Mouse (Mus musculus) liver, embryonic 16.5 days (tissue): ENCODE data around the gene Cnn1. TPM values are rescaled to one million over a fixed set of nuclear protein-coding genes. Genes with fewer than 3 reads are reported as not detected.

Experiments used
- ATAC-seq: fragments of 200-750 bp; cut with Nextera tagmentation; 2 replicates; pipeline ENCODE4 v1.8.0; 2017; ENCODE audit warnings: low read depth, mild to moderate bottlenecking, moderate number of reproducible peaks, moderate library complexity
- H3K27ac ChIP-seq: fragments of 300-500 bp; sonication (generic); 2 replicates; pipeline ENCODE4 v1.5.1; 2014; ENCODE audit warnings: mild to moderate bottlenecking, low read length
- H3K27me3 ChIP-seq: fragments of 300-500 bp; sonication (generic); 2 replicates; pipeline ENCODE4 v1.6.1; 2014; ENCODE audit warnings: low read depth, low read length, mixed read lengths; ENCODE audit not compliant: control insufficient read depth, insufficient read depth
- H3K36me3 ChIP-seq: fragments of 300-500 bp; sonication (generic); 2 replicates; pipeline ENCODE4 v1.6.1; 2014; ENCODE audit warnings: mild to moderate bottlenecking; ENCODE audit not compliant: control insufficient read depth, insufficient read depth
- H3K4me1 ChIP-seq: fragments of 300-500 bp; sonication (generic); 2 replicates; pipeline ENCODE4 v1.6.1; 2014; ENCODE audit warnings: low read depth, low read length, mixed read lengths; ENCODE audit not compliant: control insufficient read depth
- H3K4me2 ChIP-seq: fragments of 300-500 bp; sonication (generic); 2 replicates; pipeline ENCODE4 v1.6.1; 2014; ENCODE audit warnings: low read depth, low read length, mixed read lengths
- H3K4me3 ChIP-seq: fragments of 300-500 bp; sonication (generic); 2 replicates; pipeline ENCODE4 v1.5.1; 2014; ENCODE audit warnings: low read depth, mild to moderate bottlenecking, low read length
- H3K9ac ChIP-seq: fragments of 300-500 bp; sonication (generic); 2 replicates; pipeline ENCODE4 v1.6.1; 2014; ENCODE audit warnings: low read depth, low read length
- H3K9me3 ChIP-seq: fragments of 300-500 bp; sonication (generic); replicated peaks from 2 replicates; pipeline ENCODE4 v1.6.1; 2016; ENCODE audit warnings: low read length; ENCODE audit not compliant: control insufficient read depth
- WGBS: fragments of 180-500 bp; shearing (Covaris S2); extraction: QIAGEN DNeasy Blood & Tissue Kit; methylation state at CpG from one replicate; pipeline ENCODE4 v1.1.7; 2014; ENCODE audit not compliant: insufficient replicate concordance; 5-methylcytosine and 5-hydroxymethylcytosine counted together
- polyA plus RNA-seq: library from polyadenylated mRNA; unstranded; fragments of >200 nt; fragmentation: Nextera tagmentation; extraction: Ambion mirVana; gene quantifications from 2 replicates; pipeline ENCODE4 v1.2.1, GENCODE M21; 2015

Gene Cnn1
- polyA plus RNA-seq, 1 experiment from 2014 or later = 1.8 TPM

GRCm38 (mm10) chr9:22116740-22117426 is 17.9 kb downstream of the Cnn1 start, which contains the start of gene Elof1:
TSS of gene Elof1 (minus strand) at chr9:22117172.
- peak; percentile 91 for ATAC-seq
- Histone ChIP-seq H3K9ac (peak within 1 kb of the TSS; percentile 90), H3K9me3 (no peaks in the 10 kb centered on the region), H3K4me1 (peaks cover 41% of the 10 kb centered on the region), H3K4me3 (peak within 1 kb of the TSS; percentile 92), H3K4me2 (peak within 1 kb of the TSS; percentile 91), H3K27me3 (no peaks in the 10 kb centered on the region), H3K36me3 (peaks cover 16% of the 10 kb centered on the region), H3K27ac (peak within 1 kb of the TSS; percentile 80)
- WGBS = under 1% methylated on average over 48 of the region's 52 CpGs

- Histone ChIP-seq H3K9ac (peak overlapping the region; percentile 55), H3K27ac (peak overlapping the region; percentile 70), H3K4me2 (peak overlapping the region; percentile 91), H3K4me3 (peak overlapping the region; percentile 92), H3K4me1 (peaks cover 52% of the 10 kb centered on the region), H3K9me3 (no peaks in the 10 kb centered on the region), H3K36me3 (peaks cover 7% of the 10 kb centered on the region), H3K27me3 (no peaks in the 10 kb centered on the region)
- no peak for ATAC-seq
- WGBS = 30% methylated on average over 10 of the region's 10 CpGs
These were observed 18.9 kb downstream of the Cnn1 start for GRCm38 (mm10) chr9:22117754-22118456.

- no peak overlapping the region for H3K4me3 ChIP-seq
- ATAC-seq = no peak
- no peak overlapping the region for H3K9ac ChIP-seq
- H3K4me1 ChIP-seq = peaks cover 66% of the 10 kb centered on the region
- no peaks in the 10 kb centered on the region for H3K36me3 ChIP-seq
- peak overlapping the region; percentile 49 for H3K27ac ChIP-seq
- H3K4me2 ChIP-seq = no peak overlapping the region
- 77% methylated on average over 4 of the region's 4 CpGs for WGBS
- H3K9me3 ChIP-seq = no peaks in the 10 kb centered on the region
- no peaks in the 10 kb centered on the region for H3K27me3 ChIP-seq
These were observed 20.5 kb downstream of the Cnn1 start for GRCm38 (mm10) chr9:22119543-22119942.

- Histone ChIP-seq H3K9ac (peak overlapping the region; percentile 13; the same call in 1 of the 2 replicates), H3K4me1 (peaks cover 57% of the 10 kb centered on the region), H3K4me2 (peak overlapping the region; percentile 25; the same call in 1 of the 2 replicates), H3K36me3 (peaks cover 11% of the 10 kb centered on the region), H3K27ac (peak overlapping the region; percentile 69), H3K9me3 (no peaks in the 10 kb centered on the region), H3K4me3 (no peak overlapping the region), H3K27me3 (no peaks in the 10 kb centered on the region)
- peak; percentile 62 for ATAC-seq
These were observed 22.5 kb downstream of the Cnn1 start for GRCm38 (mm10) chr9:22121545-22121944.

- H3K36me3 ChIP-seq = peaks cover 16% of the 10 kb centered on the region
- H3K27ac ChIP-seq = peak overlapping the region; percentile 69
- WGBS = 64% methylated on average over 3 of the region's 3 CpGs
- no peaks in the 10 kb centered on the region for H3K9me3 ChIP-seq
- H3K4me2 ChIP-seq = peak overlapping the region; percentile 25; the same call in 1 of the 2 replicates
- ATAC-seq = no peak
- H3K9ac ChIP-seq = peak overlapping the region; percentile 13; the same call in 1 of the 2 replicates
- no peak overlapping the region for H3K4me3 ChIP-seq
- H3K4me1 ChIP-seq = peaks cover 57% of the 10 kb centered on the region
- H3K27me3 ChIP-seq = no peaks in the 10 kb centered on the region
These were observed 23.0 kb downstream of the Cnn1 start for GRCm38 (mm10) chr9:22122005-22122404.

- no peak overlapping the region for H3K4me3 ChIP-seq
- peaks cover 26% of the 10 kb centered on the region for H3K36me3 ChIP-seq
- no peak overlapping the region for H3K9ac ChIP-seq
- H3K27ac ChIP-seq = peak overlapping the region; percentile 69
- peak; percentile 49 for ATAC-seq
- 66% methylated on average over 7 of the region's 7 CpGs for WGBS
- H3K9me3 ChIP-seq = no peaks in the 10 kb centered on the region
- no peak overlapping the region for H3K4me2 ChIP-seq
- H3K27me3 ChIP-seq = no peaks in the 10 kb centered on the region
- peaks cover 48% of the 10 kb centered on the region for H3K4me1 ChIP-seq
These were observed 24.1 kb downstream of the Cnn1 start for GRCm38 (mm10) chr9:22123069-22123609.

GRCm38 (mm10) chr9:22124169-22124568 is 25.2 kb downstream of the Cnn1 start:
- peaks cover 43% of the 10 kb centered on the region for H3K4me1 ChIP-seq
- no peak overlapping the region for H3K9ac ChIP-seq
- ATAC-seq = no peak
- H3K36me3 ChIP-seq = peaks cover 36% of the 10 kb centered on the region
- 83% methylated on average over 3 of the region's 3 CpGs for WGBS
- no peaks in the 10 kb centered on the region for H3K9me3 ChIP-seq
- peak overlapping the region; percentile 65 for H3K27ac ChIP-seq
- no peak overlapping the region for H3K4me3 ChIP-seq
- H3K4me2 ChIP-seq = no peak overlapping the region
- no peaks in the 10 kb centered on the region for H3K27me3 ChIP-seq

- Histone ChIP-seq H3K9ac (no peak overlapping the region), H3K4me3 (no peak overlapping the region), H3K9me3 (no peaks in the 10 kb centered on the region), H3K4me2 (no peak overlapping the region), H3K27ac (peak overlapping the region; percentile 59), H3K27me3 (no peaks in the 10 kb centered on the region), H3K36me3 (peaks cover 47% of the 10 kb centered on the region), H3K4me1 (peaks cover 45% of the 10 kb centered on the region)
- WGBS = 77% methylated on average over 15 of the region's 15 CpGs
- no peak for ATAC-seq
These were observed 26.4 kb downstream of the Cnn1 start for GRCm38 (mm10) chr9:22125246-22126027.
